Mouse (Mus musculus): Measurements from ENCODE around the gene Rai1.

DNA sequence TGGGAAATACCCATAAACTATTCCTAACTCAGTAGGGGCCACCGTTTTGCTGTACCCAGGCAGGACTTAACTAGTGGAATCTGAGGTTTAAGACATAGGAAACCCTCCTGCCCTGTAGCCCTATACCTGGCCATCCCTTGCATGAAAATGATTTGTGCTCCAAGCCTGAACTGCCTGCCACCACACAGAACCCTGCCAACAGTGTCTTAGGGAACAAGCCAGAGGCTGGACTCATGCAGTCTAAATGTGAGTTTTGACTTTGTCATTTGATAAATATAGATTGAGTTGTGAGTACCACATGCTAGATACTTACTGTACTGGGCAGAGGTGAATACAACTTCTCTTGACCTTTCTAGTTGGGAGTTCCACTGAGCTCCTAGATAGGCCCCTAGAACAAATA lies 31.7 kb downstream of the Rai1 start:
- TF ChIP-seq UBTF (IDR thresholded peaks at IDR 0.05; ENCODE audit: borderline replicate concordance, insufficient read depth, low read depth, low read length), result no peak
- TF ChIP-seq CTCF (IDR thresholded peaks at IDR 0.05 in 2 of 3, conservative IDR thresholded peaks at IDR 0.05 in 1 of 3; ENCODE audit: control insufficient read depth in 1 of 3, insufficient read depth in 1 of 3, low read depth in 2 of 3, low read length in 3 of 3, poor library complexity in 1 of 3, severe bottlenecking in 1 of 3), result no peak
- TF ChIP-seq EP300 (IDR thresholded peaks at IDR 0.05; ENCODE audit: low read depth in 1 of 2, low read length in 2 of 2), result no peak
- TF ChIP-seq CHD2 (IDR thresholded peaks at IDR 0.05; ENCODE audit: low read length), result no peak
- no peak for TF ChIP-seq E2F4 (IDR thresholded peaks at IDR 0.05; ENCODE audit: borderline replicate concordance, low read depth, low read length)
- TF ChIP-seq POLR2A (IDR thresholded peaks at IDR 0.05; ENCODE audit: control insufficient read depth in 1 of 2, insufficient read depth in 1 of 2, low read depth in 1 of 2, low read length in 2 of 2, poor library complexity in 1 of 2), result no peak
- no peak for TF ChIP-seq MXI1 (IDR thresholded peaks at IDR 0.05; ENCODE audit: low read depth, low read length)
- no peak for TF ChIP-seq HCFC1 (IDR thresholded peaks at IDR 0.05; ENCODE audit: low read depth, low read length)
- TF ChIP-seq ZC3H11A (IDR thresholded peaks at IDR 0.05; ENCODE audit: low read depth, low read length), result no peak
- TF ChIP-seq POLR2AphosphoS2 (IDR thresholded peaks at IDR 0.05; ENCODE audit: low read length), result no peak

Data from MEL (cell line).